Mouse (Mus musculus) liver, embryonic 13.5 days (tissue): ENCODE results near the gene Mtfmt. TPM values are rescaled to one million over a fixed set of nuclear protein-coding genes. Genes with fewer than 3 reads are reported as not detected.

Experiments used
- ATAC-seq: fragments of 200-750 bp; cut with Nextera tagmentation; 2 replicates; pipeline ENCODE4 v1.8.0; 2017; ENCODE audit warnings: low read depth, mild to moderate bottlenecking, moderate number of reproducible peaks, moderate library complexity
- DNase-seq: peaks from one replicate; pipeline ENCODE4 v3.0.0; 2022
- H3K27ac ChIP-seq: fragments of 300-500 bp; sonication (generic); 2 replicates; pipeline ENCODE4 v1.5.1; 2015; ENCODE audit warnings: moderate library complexity, mild to moderate bottlenecking, inconsistent platforms
- H3K27me3 ChIP-seq: fragments of 300-500 bp; sonication (generic); 2 replicates; pipeline ENCODE4 v1.6.1; 2015; ENCODE audit warnings: mild to moderate bottlenecking, inconsistent platforms
- H3K36me3 ChIP-seq: fragments of 300-500 bp; sonication (generic); 2 replicates; pipeline ENCODE4 v1.6.1; 2015; ENCODE audit warnings: mild to moderate bottlenecking, inconsistent platforms
- H3K4me1 ChIP-seq: fragments of 300-500 bp; sonication (generic); replicated peaks from 2 replicates; pipeline ENCODE4 v1.6.1; 2015; ENCODE audit warnings: inconsistent platforms
- H3K4me2 ChIP-seq: fragments of 300-500 bp; sonication (generic); 2 replicates; pipeline ENCODE4 v1.6.1; 2015; ENCODE audit warnings: inconsistent platforms, mild to moderate bottlenecking, moderate library complexity
- H3K4me3 ChIP-seq: fragments of 300-500 bp; sonication (generic); replicated peaks from 2 replicates; pipeline ENCODE4 v1.5.1; 2015; ENCODE audit warnings: mild to moderate bottlenecking, inconsistent platforms
- H3K9ac ChIP-seq: fragments of 300-500 bp; sonication (generic); 2 replicates; pipeline ENCODE4 v1.6.1; 2015; ENCODE audit warnings: mild to moderate bottlenecking, inconsistent platforms
- H3K9me3 ChIP-seq: fragments of 300-500 bp; sonication (generic); replicated peaks from 2 replicates; pipeline ENCODE4 v1.6.1; 2016; ENCODE audit warnings: inconsistent platforms
- WGBS: fragments of 180-500 bp; shearing (Covaris S2); methylation state at CpG from one replicate; pipeline ENCODE4 v1.1.7; 2015; ENCODE audit not compliant: insufficient replicate concordance; 5-methylcytosine and 5-hydroxymethylcytosine counted together
- polyA plus RNA-seq: library from polyadenylated mRNA; unstranded; fragments of >200 nt; fragmentation: Nextera tagmentation; extraction: Ambion mirVana; gene quantifications from 2 replicates; pipeline ENCODE4 v1.2.1, GENCODE M21; 2015

The Mtfmt gene
- polyA plus RNA-seq, 1 experiment from 2014 or later: 8.4 TPM

GRCm38 (mm10) chr9:65465241-65465640, 29.7 kb downstream of the Mtfmt start:
- no peak overlapping the region for H3K9ac ChIP-seq
- no peak for ATAC-seq
- no peak for DNase-seq

GRCm38 (mm10) chr9:65467686-65468085, 32.1 kb downstream of the Mtfmt start:
- Histone ChIP-seq H3K4me2 (no peak overlapping the region), H3K9ac (no peak overlapping the region), H3K27me3 (no peaks in the 10 kb centered on the region), H3K9me3 (no peaks in the 10 kb centered on the region), H3K4me1 (peaks cover 14% of the 10 kb centered on the region; the same call in 1 of the 2 replicates), H3K4me3 (no peak overlapping the region), H3K36me3 (peaks cover 19% of the 10 kb centered on the region), H3K27ac (peak overlapping the region; percentile 48; the same call in 1 of the 2 replicates)
- DNase-seq (no peak), ATAC-seq (no peak)
- WGBS: 71% methylated on average over 11 of the region's 11 CpGs

More at GRCm38 (mm10) chr9:65465241-65465640, 29.7 kb downstream of the Mtfmt start:
- Histone ChIP-seq H3K27me3 (no peaks in the 10 kb centered on the region), H3K4me3 (no peak overlapping the region), H3K4me2 (no peak overlapping the region), H3K27ac (no peak overlapping the region), H3K36me3 (peaks cover 19% of the 10 kb centered on the region), H3K9me3 (no peaks in the 10 kb centered on the region), H3K4me1 (peaks cover 37% of the 10 kb centered on the region)
- whole genome bisulfite sequencing: 88% methylated on average over 2 of the region's 2 CpGs

DNA sequence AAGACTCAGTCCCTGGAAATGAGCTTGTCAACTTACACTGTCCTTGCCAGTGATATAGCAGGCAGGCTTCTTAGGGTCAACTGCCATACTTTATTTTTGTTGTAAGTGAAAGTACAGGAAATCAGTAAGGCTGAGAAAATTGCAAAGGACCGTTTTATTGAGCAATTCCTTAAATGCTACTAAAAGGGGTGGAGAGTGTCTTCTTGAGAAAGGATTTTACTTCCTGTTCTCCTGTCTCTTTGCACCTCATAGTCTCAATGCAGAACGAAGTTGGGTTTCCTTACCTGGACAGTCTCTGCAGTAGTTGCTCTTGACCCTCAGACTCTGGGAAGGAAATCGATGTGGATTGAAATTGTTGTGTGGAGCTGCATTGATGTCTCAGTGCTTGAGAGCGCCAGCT, 37.2 kb downstream of the Mtfmt start:
- Histone ChIP-seq H3K9ac (no peak overlapping the region), H3K27me3 (no peaks in the 10 kb centered on the region), H3K4me2 (no peak overlapping the region), H3K9me3 (no peaks in the 10 kb centered on the region), H3K4me3 (no peak overlapping the region), H3K27ac (no peak overlapping the region), H3K36me3 (peaks cover 5% of the 10 kb centered on the region; the same call in 1 of the 2 replicates), H3K4me1 (no peaks in the 10 kb centered on the region)
- ATAC-seq: no peak
- 67% methylated on average over 4 of the region's 4 CpGs for WGBS
- DNase-seq: no peak

GRCm38 (mm10) chr9:65479158-65479557, 43.6 kb downstream of the Mtfmt start:
- H3K9ac ChIP-seq: no peak overlapping the region

DNA sequence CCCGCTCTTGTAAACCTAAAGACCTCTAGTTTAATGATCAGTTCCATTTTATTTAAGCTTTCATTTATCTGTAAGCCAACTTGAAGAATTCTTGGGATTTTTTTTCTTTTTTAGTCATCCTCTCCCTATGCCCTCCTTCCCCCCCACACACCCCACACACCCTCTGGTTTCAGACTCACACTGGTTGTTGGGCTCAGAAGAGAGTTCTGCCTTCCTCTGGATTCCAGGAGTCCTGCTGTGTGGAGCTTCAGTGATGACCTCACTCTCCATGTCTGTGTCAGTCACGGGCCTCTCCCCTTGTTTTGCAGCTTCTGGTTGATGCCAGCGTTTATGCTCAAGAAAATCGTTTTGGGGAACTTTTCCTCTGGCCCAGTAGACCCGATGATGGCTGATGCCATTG, 44.5 kb downstream of the Mtfmt start:
- ATAC-seq (no peak), DNase-seq (no peak)
- H3K9me3 ChIP-seq: no peaks in the 10 kb centered on the region
- peaks cover 27% of the 10 kb centered on the region for H3K36me3 ChIP-seq
- H3K4me1 ChIP-seq: no peaks in the 10 kb centered on the region
- no peak overlapping the region for H3K27ac ChIP-seq
- no peak overlapping the region for H3K4me2 ChIP-seq
- H3K9ac ChIP-seq: no peak overlapping the region
- H3K4me3 ChIP-seq: no peak overlapping the region
- no peaks in the 10 kb centered on the region for H3K27me3 ChIP-seq
- 65% methylated on average over 5 of the region's 5 CpGs for WGBS

More at GRCm38 (mm10) chr9:65479158-65479557, 43.6 kb downstream of the Mtfmt start:
- ATAC-seq (no peak), DNase-seq (no peak)
- no peaks in the 10 kb centered on the region for H3K27me3 ChIP-seq
- 70% methylated on average over 8 of the region's 8 CpGs for WGBS
- no peak overlapping the region for H3K27ac ChIP-seq
- H3K4me3 ChIP-seq: no peak overlapping the region
- no peaks in the 10 kb centered on the region for H3K9me3 ChIP-seq
- no peak overlapping the region for H3K4me2 ChIP-seq
- H3K4me1 ChIP-seq: no peaks in the 10 kb centered on the region
- H3K36me3 ChIP-seq: peaks cover 19% of the 10 kb centered on the region

- peaks cover 5% of the 10 kb centered on the region; the same call in 1 of the 2 replicates for H3K4me1 ChIP-seq
- 72% methylated on average over 3 of the region's 3 CpGs for WGBS
- H3K4me2 ChIP-seq: no peak overlapping the region
- H3K27me3 ChIP-seq: no peaks in the 10 kb centered on the region
- no peak overlapping the region for H3K4me3 ChIP-seq
- no peak overlapping the region for H3K9ac ChIP-seq
- ATAC-seq (no peak), DNase-seq (no peak)
- H3K36me3 ChIP-seq: no peaks in the 10 kb centered on the region
- no peak overlapping the region for H3K27ac ChIP-seq
- no peaks in the 10 kb centered on the region for H3K9me3 ChIP-seq
Measured at GRCm38 (mm10) chr9:65491476-65491875, 55.9 kb downstream of the Mtfmt start.

DNA sequence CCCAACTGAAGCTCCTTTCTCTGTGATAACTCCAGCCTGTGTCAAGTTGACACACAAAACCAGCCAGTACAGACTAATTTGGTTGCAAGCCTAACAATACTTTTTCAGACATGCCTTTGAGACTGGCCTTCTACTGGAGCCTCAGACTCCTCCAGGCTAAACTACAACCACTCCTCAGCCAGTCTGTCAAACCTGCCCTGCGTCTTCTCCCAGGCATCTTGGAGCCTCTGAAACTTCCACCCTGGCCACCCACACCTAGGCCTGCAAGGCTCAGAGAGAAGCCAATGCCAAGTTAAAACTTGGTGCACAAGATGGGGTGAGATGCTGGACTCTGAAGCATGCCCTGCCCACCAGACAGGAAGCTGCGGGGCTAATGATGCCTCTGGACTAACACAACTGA, 56.8 kb downstream of the Mtfmt start:
- ATAC-seq: no peak
- H3K36me3 ChIP-seq: no peaks in the 10 kb centered on the region
- no peak overlapping the region for H3K4me3 ChIP-seq
- WGBS: 66% methylated on average over 2 of the region's 2 CpGs
- H3K4me1 ChIP-seq: peaks cover 7% of the 10 kb centered on the region; the same call in 1 of the 2 replicates
- no peak overlapping the region for H3K4me2 ChIP-seq
- no peak overlapping the region for H3K9ac ChIP-seq
- H3K9me3 ChIP-seq: no peaks in the 10 kb centered on the region
- no peak overlapping the region for H3K27ac ChIP-seq
- H3K27me3 ChIP-seq: no peaks in the 10 kb centered on the region
- no peak for DNase-seq

DNA sequence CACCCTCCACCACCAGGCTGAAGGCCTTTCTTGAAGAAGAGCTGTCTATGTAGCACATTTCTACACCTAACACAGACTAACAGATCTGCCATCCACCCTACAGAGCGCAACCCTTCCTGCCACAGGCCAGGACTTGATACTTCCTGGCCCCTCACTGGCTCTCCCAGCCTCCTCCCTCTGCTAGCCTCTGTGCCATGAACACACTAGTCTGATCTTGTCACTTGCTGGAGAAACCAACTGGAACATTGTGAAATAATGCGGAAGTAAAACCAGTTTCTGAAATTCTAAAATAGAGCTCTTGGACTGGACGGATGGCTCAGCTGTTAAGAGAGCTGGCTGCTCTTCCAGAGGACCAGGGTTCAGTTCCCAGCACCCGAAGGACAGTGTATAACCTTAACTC, 57.3 kb downstream of the Mtfmt start:
- DNase-seq (no peak), ATAC-seq (no peak)
- Histone ChIP-seq H3K27ac (no peak overlapping the region), H3K36me3 (no peaks in the 10 kb centered on the region), H3K4me1 (peaks cover 7% of the 10 kb centered on the region; the same call in 1 of the 2 replicates), H3K4me2 (no peak overlapping the region), H3K9me3 (no peaks in the 10 kb centered on the region), H3K9ac (no peak overlapping the region), H3K27me3 (no peaks in the 10 kb centered on the region), H3K4me3 (no peak overlapping the region)
- WGBS: 72% methylated on average over 4 of the region's 4 CpGs

- Histone ChIP-seq H3K4me2 (no peak overlapping the region), H3K9me3 (no peaks in the 10 kb centered on the region), H3K4me1 (no peaks in the 10 kb centered on the region), H3K27me3 (0 out of 2 replicates have a peak, but pooled peaks cover 3% of the 10 kb centered on the region), H3K4me3 (no peak overlapping the region), H3K9ac (no peak overlapping the region), H3K36me3 (no peaks in the 10 kb centered on the region), H3K27ac (no peak overlapping the region)
- no peak for DNase-seq
- ATAC-seq: no peak
- 41% methylated on average over 8 of the region's 8 CpGs for WGBS
Measured at GRCm38 (mm10) chr9:65502146-65502545, 66.6 kb downstream of the Mtfmt start.

Other genes with a start within 250 kb of the Mtfmt start
- 8.2 and 9.2 TPM in 2 replicates for gene Parp16, start 240.4 kb upstream of the Mtfmt start, polyA plus RNA-seq
- 0.05 and 0.08 TPM in 2 replicates for gene Cilp, start 170.6 kb upstream of the Mtfmt start, polyA plus RNA-seq
- 31.5 and 39.5 TPM in 2 replicates for gene Clpx, start 141.5 kb upstream of the Mtfmt start, polyA plus RNA-seq
- gene Pdcd7, start 89.7 kb upstream of the Mtfmt start, polyA plus RNA-seq: 4.0 and 4.4 TPM in 2 replicates
- gene Ubap1l, start 74.7 kb upstream of the Mtfmt start, polyA plus RNA-seq: not detected in 2 replicates
- 0.03 and 0.16 TPM in 2 replicates for gene Kbtbd13, start 44.1 kb upstream of the Mtfmt start, polyA plus RNA-seq
- gene Rasl12, start 37.3 kb upstream of the Mtfmt start, polyA plus RNA-seq: 0.12 and 0.22 TPM in 2 replicates
- gene Slc51b, start 12.8 kb upstream of the Mtfmt start, polyA plus RNA-seq: not detected in 2 replicates
- 28.0 and 37.1 TPM in 2 replicates for gene Spg21, start 25.2 kb downstream of the Mtfmt start, polyA plus RNA-seq
- gene Ankdd1a, start 84.4 kb downstream of the Mtfmt start, polyA plus RNA-seq: not detected in 2 replicates
- 24.2 and 31.6 TPM in 2 replicates for gene Plekho2, start 144.3 kb downstream of the Mtfmt start, polyA plus RNA-seq
- 11.0 and 13.8 TPM in 2 replicates for gene Pif1, start 151.4 kb downstream of the Mtfmt start, polyA plus RNA-seq
- gene Rbpms2, start 193.9 kb downstream of the Mtfmt start, polyA plus RNA-seq: 12.6 and 15.4 TPM in 2 replicates
- 49.6 and 54.3 TPM in 2 replicates for gene Oaz2, start 232.2 kb downstream of the Mtfmt start, polyA plus RNA-seq